Mouse (Mus musculus) spleen, adult 2 months (tissue): Measurements from ENCODE around the gene Gbf1. TPM values are rescaled to one million over a fixed set of nuclear protein-coding genes. Genes with fewer than 3 reads are reported as not detected.

Experiments used
- DNase-seq, 2 experiments: peaks; one replicate each; pipeline versions ENCODE4 v3.0.0 to v3.0.0-alpha.2; 2012 to 2021; ENCODE audit warnings: low spot score in 2 of 2, low read depth in 1 of 2
- H3K27ac ChIP-seq: fragments of 200-500 bp; 2 replicates; pipeline ENCODE4 v1.5.1; 2012; ENCODE audit warnings: low read length, inconsistent platforms; ENCODE audit not compliant: insufficient read depth
- H3K27me3 ChIP-seq: fragments of 200-500 bp; 2 replicates; pipeline ENCODE4 v1.6.1; 2012; ENCODE audit warnings: mild to moderate bottlenecking, moderate library complexity, low read length, inconsistent platforms; ENCODE audit not compliant: control insufficient read depth, insufficient read depth
- H3K36me3 ChIP-seq: fragments of 200-500 bp; 2 replicates; pipeline ENCODE4 v1.6.1; 2012; ENCODE audit warnings: mild to moderate bottlenecking, low read length, inconsistent platforms; ENCODE audit not compliant: control insufficient read depth, insufficient read depth
- H3K4me1 ChIP-seq: fragments of 200-500 bp; 2 replicates; pipeline ENCODE4 v1.6.1; 2011; ENCODE audit warnings: inconsistent platforms; ENCODE audit not compliant: control insufficient read depth, insufficient read depth, insufficient read length
- H3K4me3 ChIP-seq: fragments of 200-500 bp; 2 replicates; pipeline ENCODE4 v1.5.1; 2011; ENCODE audit warnings: mild to moderate bottlenecking, inconsistent platforms; ENCODE audit not compliant: insufficient read depth, insufficient read length; ENCODE audit errors: extremely low read depth
- CTCF ChIP-seq: fragments of 200-500 bp; IDR thresholded peaks from 2 replicates; pipeline ENCODE4 v1.5.1; 2011; ENCODE audit warnings: mild to moderate bottlenecking, inconsistent platforms; ENCODE audit not compliant: insufficient read depth, insufficient read length, insufficient replicate concordance; ENCODE audit errors: extremely low read depth
- POLR2A ChIP-seq: fragments of 200-500 bp; IDR thresholded peaks from 2 replicates; pipeline ENCODE4 v1.6.1; 2011; ENCODE audit warnings: low read depth, low read length, inconsistent platforms
- WGBS: fragments of 180-500 bp; shearing (Covaris S2); methylation state at CpG from one replicate; pipeline ENCODE4 v1.1.7; 2018; 5-methylcytosine and 5-hydroxymethylcytosine counted together
- polyA plus RNA-seq: library from polyadenylated mRNA; depleted of rRNA; stranded (reverse); fragments of >200 nt; gene quantifications from 2 replicates; pipeline ENCODE4 v1.2.3, GENCODE M21; 2012

Gbf1 gene
- polyA plus RNA-seq, 1 experiment, result 67.7 TPM

- TF ChIP-seq CTCF (no peak), POLR2A (peak; percentile 46)
- 0 out of 2 replicates have a peak, but pooled peaks cover 1% of the 10 kb centered on the region for H3K36me3 ChIP-seq
- peak within 1 kb of the TSS; percentile 82 for H3K27ac ChIP-seq
- peak within 1 kb of the TSS; percentile 64 for H3K4me3 ChIP-seq
- peaks cover 15% of the 10 kb centered on the region for H3K4me1 ChIP-seq
- DNase-seq, result peak; percentile 80 to 89
- H3K27me3 ChIP-seq, result peaks cover 12% of the 10 kb centered on the region; the same call in 1 of the 2 replicates
- WGBS, result under 1% methylated on average over 81 of the region's 81 CpGs
Observed at GRCm38 (mm10) chr19:46328081-46329030, 176.0 kb downstream of the Gbf1 start, which contains the start of gene Fbxl15. Gene Fbxl15, plus strand, starts transcription at chr19:46328184.

- peaks cover 15% of the 10 kb centered on the region for H3K4me1 ChIP-seq
- TF ChIP-seq CTCF, result no peak
- TF ChIP-seq POLR2A, result no peak
- H3K27ac ChIP-seq, result peak overlapping the region; percentile 82; the same call in 1 of the 2 replicates
- peak overlapping the region; percentile 64 for H3K4me3 ChIP-seq
- peaks cover 12% of the 10 kb centered on the region; the same call in 1 of the 2 replicates for H3K27me3 ChIP-seq
- H3K36me3 ChIP-seq, result 0 out of 2 replicates have a peak, but pooled peaks cover 1% of the 10 kb centered on the region
- WGBS, result 2% methylated on average over 54 of the region's 54 CpGs
- no peak for DNase-seq
Observed at GRCm38 (mm10) chr19:46329031-46329641, 176.8 kb downstream of the Gbf1 start.

GRCm38 (mm10) chr19:46329951-46330350, 177.6 kb downstream of the Gbf1 start:
- H3K4me3 ChIP-seq, result no peak overlapping the region
- peak in 1 of 2 experiments; percentile 82 for DNase-seq
- peak; percentile 87 for TF ChIP-seq CTCF
- no peak for TF ChIP-seq POLR2A
- H3K27me3 ChIP-seq, result peaks cover 10% of the 10 kb centered on the region; the same call in 1 of the 2 replicates
- WGBS, result 9% methylated on average over 16 of the region's 16 CpGs
- H3K36me3 ChIP-seq, result 0 out of 2 replicates have a peak, but pooled peaks cover 1% of the 10 kb centered on the region
- H3K4me1 ChIP-seq, result peaks cover 15% of the 10 kb centered on the region
- H3K27ac ChIP-seq, result no peak overlapping the region

GRCm38 (mm10) chr19:46330696-46331095, 178.4 kb downstream of the Gbf1 start:
- WGBS, result 92% methylated on average over 12 of the region's 12 CpGs
- no peak for TF ChIP-seq POLR2A
- TF ChIP-seq CTCF, result no peak

GRCm38 (mm10) chr19:46331326-46331725, 179.0 kb downstream of the Gbf1 start:
- no peak for DNase-seq
- 93% methylated on average over 14 of the region's 14 CpGs for WGBS
- TF ChIP-seq POLR2A (no peak), CTCF (no peak)
- H3K4me1 ChIP-seq, result peaks cover 15% of the 10 kb centered on the region
- no peak overlapping the region for H3K27ac ChIP-seq
- H3K4me3 ChIP-seq, result no peak overlapping the region
- H3K27me3 ChIP-seq, result peaks cover 2% of the 10 kb centered on the region; the same call in 1 of the 2 replicates
- H3K36me3 ChIP-seq, result 0 out of 2 replicates have a peak, but pooled peaks cover 1% of the 10 kb centered on the region

More at GRCm38 (mm10) chr19:46330696-46331095, 178.4 kb downstream of the Gbf1 start:
- Histone ChIP-seq H3K27me3 (peaks cover 6% of the 10 kb centered on the region; the same call in 1 of the 2 replicates), H3K27ac (no peak overlapping the region), H3K4me3 (no peak overlapping the region), H3K4me1 (peaks cover 15% of the 10 kb centered on the region), H3K36me3 (0 out of 2 replicates have a peak, but pooled peaks cover 1% of the 10 kb centered on the region)
- DNase-seq, result no peak

GRCm38 (mm10) chr19:46331936-46332335, 179.6 kb downstream of the Gbf1 start:
- 83% methylated on average over 3 of the region's 3 CpGs for WGBS
- H3K27me3 ChIP-seq, result no peaks in the 10 kb centered on the region
- H3K4me1 ChIP-seq, result peaks cover 13% of the 10 kb centered on the region
- DNase-seq, result no peak
- H3K27ac ChIP-seq, result no peak overlapping the region
- H3K4me3 ChIP-seq, result no peak overlapping the region
- TF ChIP-seq CTCF, result no peak
- no peak for TF ChIP-seq POLR2A
- 0 out of 2 replicates have a peak, but pooled peaks cover 1% of the 10 kb centered on the region for H3K36me3 ChIP-seq
